Mouse (Mus musculus): ENCODE data around the gene Thbs1.

GRCm38 (mm10) chr2:118085647-118086046, 26.0 kb upstream of the Thbs1 start:
- TF ChIP-seq TAL1 (IDR thresholded peaks at IDR 0.05; ENCODE audit: low read length) = no peak
- no peak for TF ChIP-seq GATA1 (IDR thresholded peaks at IDR 0.05; ENCODE audit: low read length)

All from erythroblast, embryonic 14.5 days (primary cell).